Mouse (Mus musculus): ENCODE results near the gene Mif4gd.

GRCm38 (mm10) chr11:115603128-115603475 lies 9.7 kb downstream of the Mif4gd start:
- no peak for TF ChIP-seq ETS1 (IDR thresholded peaks at IDR 0.05; ENCODE audit: low read depth, low read length)
- TF ChIP-seq MAX (IDR thresholded peaks at IDR 0.05; ENCODE audit: low read length), result peak; percentile 41
- no peak for TF ChIP-seq POLR2A (IDR thresholded peaks at IDR 0.05; ENCODE audit: control insufficient read depth in 1 of 2, insufficient read depth in 1 of 2, low read depth in 1 of 2, low read length in 2 of 2, poor library complexity in 1 of 2)
- TF ChIP-seq ZNF384 (IDR thresholded peaks at IDR 0.05; ENCODE audit: low read depth, low read length), result no peak
- no peak for TF ChIP-seq RAD21 (IDR thresholded peaks at IDR 0.05; ENCODE audit: low read depth, low read length)
- TF ChIP-seq ZC3H11A (IDR thresholded peaks at IDR 0.05; ENCODE audit: low read depth, low read length), result no peak
- TF ChIP-seq TCF12 (IDR thresholded peaks at IDR 0.05; ENCODE audit: low read depth, low read length), result no peak

Measured in MEL (cell line).